ENCODE assay signal across 10 mouse cellular contexts in genomic region chr3:88511559-88511958, GRCm38 (mm10). TPM values are rescaled to one million over a fixed set of nuclear protein-coding genes. Genes with fewer than 3 reads are reported as not detected.
DNase-seq lines count a peak whose midpoint lies in the region; ATAC-seq and TF ChIP-seq lines count a peak whose summit lies in the region.
"Had no signal": no experiment of that assay in that cellular context is flagged by ENCODE, and none has a peak within 500 bp of the region (broad histone marks: within the 10 kb centered on the region; RNA-seq: fewer than 3 reads in every experiment).

No protein-coding gene starts in this region.

- H3K9me3 ChIP-seq in lung, postnatal 0 days (ENCODE audit: low read length), result no peaks in the 10 kb centered on the region
- no peaks in the 10 kb centered on the region for H3K9me3 ChIP-seq in embryonic facial prominence, embryonic 12.5 days
- H3K9me3 ChIP-seq: midbrain, embryonic 12.5 days had no signal

- no peaks in the 10 kb centered on the region for H3K36me3 ChIP-seq in lung, postnatal 0 days (ENCODE audit: insufficient read depth, low read length)
- H3K36me3 ChIP-seq in embryonic facial prominence, embryonic 12.5 days, result no peaks in the 10 kb centered on the region
- no peaks in the 10 kb centered on the region for H3K36me3 ChIP-seq in macrophage (ENCODE audit: inconsistent target)
- H3K36me3 ChIP-seq: midbrain, embryonic 12.5 days had no signal

- no peak for ATAC-seq in lung, postnatal 0 days
- ATAC-seq in embryonic facial prominence, embryonic 12.5 days (ENCODE audit: insufficient number of reproducible peaks, insufficient read depth, low FRiP score, low TSS enrichment), result no peak

- H3K27ac ChIP-seq in lung, postnatal 0 days (ENCODE audit: low read length), result peak overlapping the region; percentile 81
- peak overlapping the region; percentile 81 for H3K27ac ChIP-seq in embryonic facial prominence, embryonic 12.5 days
- 0 out of 2 replicates have a peak overlapping the region, but pooled peaks have one; percentile 56 for H3K27ac ChIP-seq in macrophage
- H3K27ac ChIP-seq: midbrain, embryonic 12.5 days had no signal

- no peak overlapping the region for H3K9ac ChIP-seq in lung, postnatal 0 days (replicated peaks; ENCODE audit: low read depth)
- no peak overlapping the region for H3K9ac ChIP-seq in embryonic facial prominence, embryonic 12.5 days

- no peak overlapping the region for H3K4me2 ChIP-seq in lung, postnatal 0 days (replicated peaks; ENCODE audit: low read depth, low read length)
- H3K4me2 ChIP-seq in embryonic facial prominence, embryonic 12.5 days (replicated peaks), result no peak overlapping the region
- H3K4me2 ChIP-seq: midbrain, embryonic 12.5 days had no signal

- H3K27me3 ChIP-seq in lung, postnatal 0 days (replicated peaks; ENCODE audit: insufficient read depth, low read length), result no peaks in the 10 kb centered on the region
- H3K27me3 ChIP-seq in embryonic facial prominence, embryonic 12.5 days, result no peaks in the 10 kb centered on the region

- 45% methylated on average over 4 of the region's 4 CpGs for WGBS in lung, postnatal 0 days
- WGBS in embryonic facial prominence, embryonic 12.5 days, result 43% methylated on average over 4 of the region's 4 CpGs
- WGBS in macrophage (ENCODE audit: missing documents), result 58% methylated on average over 4 of the region's 4 CpGs

- peaks cover 31% of the 10 kb centered on the region for H3K4me1 ChIP-seq in lung, postnatal 0 days (ENCODE audit: insufficient read depth, low read depth, low read length)
- H3K4me1 ChIP-seq in embryonic facial prominence, embryonic 12.5 days, result peaks cover 39% of the 10 kb centered on the region

- peak; percentile 60 for DNase-seq in adrenal gland, postnatal 14 days
- DNase-seq in adrenal gland, adult 18-20 months (ENCODE audit: low spot score in 2 of 2), result no peak
- DNase-seq in lung, postnatal 0 days (ENCODE audit: low spot score), result no peak
- no peak for DNase-seq in lung, postnatal 25 days (ENCODE audit: low spot score)
- DNase-seq in embryo, embryonic 9.5 days (ENCODE audit: extremely low spot score), result no peak
- no peak for DNase-seq in ovary, postnatal 14 days (ENCODE audit: low spot score)

- no peaks in the 10 kb centered on the region; the same call in 1 of the 2 replicates for H3K79me2 ChIP-seq in macrophage (ENCODE audit: inconsistent target)

- no peak for TF ChIP-seq EP300 in lung, postnatal 0 days (IDR thresholded peaks at IDR 0.05)

- TF ChIP-seq CTCF in lung, postnatal 0 days (IDR thresholded peaks at IDR 0.05), result peak; percentile 35

- no peak overlapping the region for H3K4me3 ChIP-seq in lung, postnatal 0 days (ENCODE audit: low read depth, low read length)
- no peak overlapping the region for H3K4me3 ChIP-seq in embryonic facial prominence, embryonic 12.5 days
- no peak overlapping the region for H3K4me3 ChIP-seq in macrophage (ENCODE audit: inconsistent target)
- H3K4me3 ChIP-seq: midbrain, embryonic 12.5 days had no signal

RNA-seq across cellular contexts. Expression of gene Lmna, which starts 1.8 kb away (rescaled TPM):
- total RNA-seq in adrenal gland, postnatal 14 days (2021), result 97.6 and 99.3 TPM in 2 replicates
- 100 to 1,000 TPM; 106 to 137 TPM for total RNA-seq in adrenal gland, adult 18-20 months (2021)
- polyA plus RNA-seq in lung, postnatal 0 days (2015; fragmentation: Nextera tagmentation; extraction: Ambion mirVana), result 185 and 216 TPM in 2 replicates
- polyA plus RNA-seq in embryonic facial prominence, embryonic 12.5 days (2016; fragmentation: Nextera tagmentation; extraction: Ambion mirVana), result 109 and 113 TPM in 2 replicates
- total RNA-seq in macrophage (2018; cell fraction: chromatin; rRNA removed), result 100 to 1,000 TPM in 8 of 26 experiments, 10 to 100 TPM in 18; 18.3 to 483 (median 71.9) TPM
- total RNA-seq in macrophage (2018; cell fraction: cytosol; rRNA removed), result 100 to 1,000 TPM in 13 of 26 experiments, 10 to 100 TPM in 13; 61.7 to 262 (median 112) TPM
- 100 to 1,000 TPM in 11 of 26 experiments, 10 to 100 TPM in 15; 40.2 to 222 (median 79.2) TPM for total RNA-seq in macrophage (2018; cell fraction: nucleus; rRNA removed)
- 96.7 to 217 TPM (median 105 TPM) in 3 replicates for polyA plus RNA-seq in macrophage (2018)

RNA-seq across cellular contexts. Expression of gene Mex3a, which starts 20.6 kb away (rescaled TPM):
- 4.2 and 4.4 TPM in 2 replicates for total RNA-seq in adrenal gland, postnatal 14 days (2021)
- 1 to 10 TPM; 2.6 to 3.3 TPM for total RNA-seq in adrenal gland, adult 18-20 months (2021)
- 2.6 and 3.4 TPM in 2 replicates for polyA plus RNA-seq in lung, postnatal 0 days (2015; fragmentation: Nextera tagmentation; extraction: Ambion mirVana)
- 36.3 and 37.7 TPM in 2 replicates for polyA plus RNA-seq in embryonic facial prominence, embryonic 12.5 days (2016; fragmentation: Nextera tagmentation; extraction: Ambion mirVana)
- 1 to 10 TPM in 2 of 26 experiments, under 1 TPM in 17, not detected in 7; 0.11 to 1.7 (median 0.21) TPM for total RNA-seq in macrophage (2018; cell fraction: chromatin; rRNA removed)
- under 1 TPM in 25 of 26 experiments, not detected in 1; 0.03 to 0.33 (median 0.06) TPM for total RNA-seq in macrophage (2018; cell fraction: cytosol; rRNA removed)
- 1 to 10 TPM in 2 of 26 experiments, under 1 TPM in 10, not detected in 14; 0.05 to 2.3 (median 0.19) TPM for total RNA-seq in macrophage (2018; cell fraction: nucleus; rRNA removed)
- polyA plus RNA-seq in macrophage (2018), result 0.08 to 0.10 TPM (median 0.10 TPM) in 3 replicates

RNA-seq across cellular contexts. Expression of gene Rab25, which starts 36.5 kb away (rescaled TPM):
- not detected in 2 replicates for total RNA-seq in adrenal gland, postnatal 14 days (2021)
- total RNA-seq in adrenal gland, adult 18-20 months (2021), result not detected
- 61.4 and 61.8 TPM in 2 replicates for polyA plus RNA-seq in lung, postnatal 0 days (2015; fragmentation: Nextera tagmentation; extraction: Ambion mirVana)
- polyA plus RNA-seq in embryonic facial prominence, embryonic 12.5 days (2016; fragmentation: Nextera tagmentation; extraction: Ambion mirVana), result 4.0 and 5.5 TPM in 2 replicates
- total RNA-seq in macrophage (2018; cell fraction: chromatin; rRNA removed), result 1 to 10 TPM in 8 of 26 experiments, not detected in 18; 1.2 to 4.1 (median 2.6) TPM
- not detected for total RNA-seq in macrophage (2018; cell fraction: cytosol; rRNA removed)
- total RNA-seq in macrophage (2018; cell fraction: nucleus; rRNA removed), result 1 to 10 TPM in 2 of 26 experiments, under 1 TPM in 2, not detected in 22; 0.72 to 2.6 (median 0.99) TPM
- not detected in 3 replicates for polyA plus RNA-seq in macrophage (2018)
- total RNA-seq: hematopoietic stem cell, adult 5-6 weeks had no signal

RNA-seq across cellular contexts. Expression of gene Lamtor2, which starts 41.3 kb away (rescaled TPM):
- total RNA-seq in adrenal gland, postnatal 14 days (2021), result 133 and 138 TPM in 2 replicates
- 100 to 1,000 TPM; 156 to 164 TPM for total RNA-seq in adrenal gland, adult 18-20 months (2021)
- polyA plus RNA-seq in lung, postnatal 0 days (2015; fragmentation: Nextera tagmentation; extraction: Ambion mirVana), result 138 and 143 TPM in 2 replicates
- 144 and 146 TPM in 2 replicates for polyA plus RNA-seq in embryonic facial prominence, embryonic 12.5 days (2016; fragmentation: Nextera tagmentation; extraction: Ambion mirVana)
- total RNA-seq in macrophage (2018; cell fraction: chromatin; rRNA removed), result 10 to 100 TPM in 7 of 26 experiments, 1 to 10 TPM in 16, not detected in 3; 1.9 to 25.1 (median 4.5) TPM
- total RNA-seq in macrophage (2018; cell fraction: cytosol; rRNA removed), result 100 to 1,000 TPM in 22 of 26 experiments, 10 to 100 TPM in 4; 84.4 to 168 (median 109) TPM
- total RNA-seq in macrophage (2018; cell fraction: nucleus; rRNA removed), result 10 to 100 TPM in 24 of 26 experiments, 1 to 10 TPM in 2; 7.2 to 35.9 (median 19.1) TPM
- 164 to 206 TPM (median 186 TPM) in 3 replicates for polyA plus RNA-seq in macrophage (2018)

RNA-seq across cellular contexts. Expression of gene Ubqln4, which starts 42.0 kb away (rescaled TPM):
- total RNA-seq in adrenal gland, postnatal 14 days (2021), result 70.3 and 75.3 TPM in 2 replicates
- total RNA-seq in adrenal gland, adult 18-20 months (2021), result 10 to 100 TPM; 72.9 to 96.6 TPM
- 18.4 and 22.6 TPM in 2 replicates for polyA plus RNA-seq in lung, postnatal 0 days (2015; fragmentation: Nextera tagmentation; extraction: Ambion mirVana)
- 57.5 and 63.7 TPM in 2 replicates for polyA plus RNA-seq in embryonic facial prominence, embryonic 12.5 days (2016; fragmentation: Nextera tagmentation; extraction: Ambion mirVana)
- 10 to 100 TPM; 13.2 to 83.4 (median 37.9) TPM for total RNA-seq in macrophage (2018; cell fraction: chromatin; rRNA removed)
- 10 to 100 TPM; 19.8 to 27.6 (median 24.4) TPM for total RNA-seq in macrophage (2018; cell fraction: cytosol; rRNA removed)
- total RNA-seq in macrophage (2018; cell fraction: nucleus; rRNA removed), result 10 to 100 TPM; 15.2 to 81.8 (median 29.2) TPM
- 26.3 to 31.7 TPM (median 26.5 TPM) in 3 replicates for polyA plus RNA-seq in macrophage (2018)
